Mouse (Mus musculus): ENCODE measurements around the gene Foxo6.

Gene Foxo6

DNA sequence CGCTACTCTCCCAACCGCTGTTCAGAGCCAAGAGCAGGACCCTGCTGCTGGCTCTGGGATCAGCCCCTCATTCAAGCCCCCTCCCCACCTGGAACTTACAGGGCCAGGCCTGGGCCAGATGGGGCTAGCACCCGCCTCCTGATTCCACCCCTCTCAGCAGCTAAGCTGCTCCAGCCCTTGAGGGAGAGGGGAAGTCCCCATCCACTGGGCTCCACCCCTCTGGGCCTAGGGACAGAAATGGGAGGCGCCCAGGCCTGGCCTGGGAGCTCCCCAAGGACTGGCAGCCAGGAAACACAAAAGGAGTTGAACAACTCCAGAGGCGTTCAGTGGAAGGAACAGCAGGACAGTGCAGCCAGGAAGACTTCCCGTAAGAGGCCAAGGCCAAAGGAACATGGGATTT lies 4.0 kb downstream of the Foxo6 start:
- DNase-seq = peak; percentile 17

DNA sequence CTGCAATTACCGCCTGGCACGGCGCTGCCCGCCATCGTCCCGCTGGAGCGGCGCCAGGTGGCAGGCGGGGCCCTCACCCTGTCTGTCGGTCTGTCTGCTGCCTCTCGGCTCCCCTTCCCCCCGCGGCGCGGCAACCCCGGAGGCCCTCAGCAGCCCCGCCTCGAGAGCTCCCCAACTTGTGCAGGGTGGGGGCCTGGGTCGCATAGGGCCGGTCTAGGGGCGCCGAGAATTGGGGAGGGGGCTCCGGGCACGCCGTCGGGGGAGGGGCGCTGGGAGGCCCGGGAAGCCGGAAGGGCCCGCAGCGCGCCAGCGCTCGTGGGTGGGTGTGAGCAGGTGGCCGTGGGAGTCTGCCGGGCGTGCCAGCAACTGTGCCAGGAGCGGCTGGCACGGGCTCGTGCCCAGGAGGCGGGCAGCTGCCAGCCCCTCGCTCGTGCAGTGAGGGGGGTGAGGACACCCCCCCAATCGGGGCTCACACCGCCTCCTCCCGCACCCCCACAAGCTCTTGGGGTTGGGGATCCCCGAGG lies 4.5 kb downstream of the Foxo6 start:
- peak; percentile 51 for DNase-seq

- DNase-seq = no peak
These were observed 6.1 kb downstream of the Foxo6 start for GRCm38 (mm10) chr4:120281011-120281410.

GRCm38 (mm10) chr4:120280432-120280831 lies 6.7 kb downstream of the Foxo6 start:
- no peak for DNase-seq

GRCm38 (mm10) chr4:120277255-120277928 lies 9.8 kb downstream of the Foxo6 start:
- DNase-seq = no peak

DNA sequence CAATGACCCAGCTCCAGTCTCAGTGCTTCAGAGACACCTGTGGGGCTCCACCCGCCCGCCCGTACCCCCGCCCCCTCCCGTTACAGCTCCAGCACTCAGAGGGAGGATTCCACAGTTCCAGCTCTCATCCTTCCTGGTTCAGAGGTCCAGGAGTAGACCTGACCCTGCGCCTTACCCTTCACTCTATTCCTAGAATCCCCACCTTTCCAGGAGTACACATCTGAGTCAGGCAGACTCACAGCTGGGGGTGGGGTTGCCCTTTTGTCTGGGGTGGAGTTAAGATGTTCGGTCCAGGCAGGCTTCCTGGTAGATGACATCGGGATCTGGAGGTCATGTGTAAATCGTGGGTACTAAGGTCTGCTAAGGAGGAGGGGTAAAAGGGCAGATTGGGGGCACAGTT lies 11.7 kb downstream of the Foxo6 start:
- no peak for DNase-seq

- no peak for DNase-seq
These were observed 13.6 kb downstream of the Foxo6 start for GRCm38 (mm10) chr4:120273594-120273993.

DNA sequence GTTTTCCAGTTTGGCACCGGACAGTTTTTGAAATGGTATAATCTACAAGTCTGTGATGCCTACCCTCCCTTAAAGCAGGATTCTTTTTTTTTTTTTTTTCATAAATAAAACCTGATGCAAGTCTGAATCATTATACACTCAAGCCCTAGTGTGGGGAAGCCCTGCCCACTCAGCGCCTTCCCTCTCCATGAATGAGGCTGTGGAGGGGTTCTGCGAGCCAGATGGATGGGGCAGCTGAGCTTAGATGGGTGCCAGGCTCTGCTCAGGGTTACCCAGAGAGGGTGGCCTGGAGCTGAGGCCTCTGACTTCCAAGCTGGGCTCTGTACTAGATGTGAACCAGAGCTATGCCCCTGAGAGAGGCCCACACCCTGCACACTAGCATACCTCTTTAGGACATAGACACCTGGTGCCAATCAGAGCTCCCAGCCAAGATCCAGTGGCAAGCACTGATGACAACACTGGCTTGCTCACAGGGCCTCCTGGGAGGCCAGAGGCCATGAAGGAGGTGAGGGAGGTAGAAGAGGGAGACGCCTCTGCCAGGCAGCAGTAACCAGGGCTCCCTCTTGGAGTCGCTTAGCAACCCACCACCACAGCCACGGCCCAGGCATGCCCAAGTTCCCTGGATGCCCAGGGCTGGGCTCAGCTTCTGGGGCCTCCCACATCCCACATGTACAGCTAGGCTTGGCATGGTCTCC lies 15.1 kb downstream of the Foxo6 start:
- DNase-seq = no peak

DNA sequence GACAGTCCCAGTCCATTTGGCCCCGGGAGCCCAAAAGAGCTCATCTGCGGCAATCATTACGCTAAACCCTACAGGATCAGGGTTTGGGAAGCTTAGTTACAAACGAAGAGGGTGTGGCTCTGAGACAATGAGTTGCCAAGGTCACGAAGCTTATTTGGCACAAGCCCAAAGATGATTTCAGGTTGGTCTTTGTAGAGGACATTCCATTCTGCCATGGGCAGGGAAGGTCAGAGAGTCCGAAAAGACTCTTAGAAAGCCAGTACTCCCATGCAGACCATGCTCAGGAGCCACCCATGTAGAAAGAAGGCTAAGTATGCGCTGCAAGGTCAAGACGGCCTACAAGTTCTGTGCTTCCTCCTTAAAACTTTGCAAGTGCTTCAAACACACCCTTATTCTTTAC lies 15.9 kb downstream of the Foxo6 start:
- no peak for DNase-seq

DNA sequence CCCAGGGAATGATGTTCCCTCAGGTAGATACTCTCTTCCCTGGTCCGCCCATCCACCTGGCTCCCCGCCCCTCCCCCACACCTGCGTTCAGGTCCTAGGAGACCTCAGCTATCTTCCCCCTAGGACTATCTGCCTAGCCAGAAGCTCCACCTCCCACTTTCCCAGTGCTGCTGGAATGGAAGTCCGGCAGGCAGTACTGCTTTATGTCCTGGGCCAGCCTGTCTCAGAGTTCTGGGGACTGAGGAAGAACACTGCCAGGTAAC lies 16.3 kb downstream of the Foxo6 start:
- no peak for DNase-seq

DNA sequence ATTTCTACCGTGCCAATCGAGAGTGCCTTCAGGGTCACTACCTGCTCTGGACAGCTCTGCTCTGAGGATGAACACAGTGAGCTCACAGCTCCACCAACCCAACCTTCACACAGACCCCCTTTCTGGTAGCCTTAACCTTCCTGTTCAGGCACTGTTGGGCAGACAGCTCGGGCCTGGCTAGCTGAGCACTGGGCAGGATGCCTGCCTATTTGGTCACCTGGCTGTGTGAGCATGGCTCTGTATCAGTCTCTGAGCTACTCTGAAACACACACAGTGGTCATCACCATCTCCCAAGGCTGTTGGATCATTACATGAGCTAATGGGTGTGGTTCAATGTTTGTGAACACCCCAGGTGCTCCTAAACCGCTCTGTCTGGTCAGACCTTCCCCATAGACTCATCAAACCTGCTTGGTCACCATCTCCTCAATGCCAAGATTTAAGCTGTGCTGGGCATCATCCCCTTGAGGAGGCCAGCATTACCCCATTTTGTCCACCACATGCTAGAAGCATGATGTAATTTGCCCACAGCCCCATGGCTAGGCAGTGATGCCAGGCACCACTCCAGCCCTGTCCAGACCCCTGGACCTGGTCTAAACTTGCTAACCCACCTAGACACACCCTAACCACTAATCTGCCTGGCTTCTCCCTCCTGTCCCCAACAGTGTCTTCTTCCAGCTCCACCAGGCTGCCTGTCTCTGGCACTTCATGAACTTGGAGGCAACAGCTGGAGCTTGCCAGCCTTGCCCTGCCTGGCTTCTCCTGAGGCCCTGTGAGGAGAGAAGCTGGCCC lies 16.8 kb downstream of the Foxo6 start:
- no peak for DNase-seq

- DNase-seq = no peak
These were observed 17.7 kb downstream of the Foxo6 start for GRCm38 (mm10) chr4:120269426-120269825.

GRCm38 (mm10) chr4:120268214-120269061 lies 18.7 kb downstream of the Foxo6 start:
- no peak for DNase-seq

GRCm38 (mm10) chr4:120267683-120268082 lies 19.5 kb downstream of the Foxo6 start:
- DNase-seq = no peak

DNA sequence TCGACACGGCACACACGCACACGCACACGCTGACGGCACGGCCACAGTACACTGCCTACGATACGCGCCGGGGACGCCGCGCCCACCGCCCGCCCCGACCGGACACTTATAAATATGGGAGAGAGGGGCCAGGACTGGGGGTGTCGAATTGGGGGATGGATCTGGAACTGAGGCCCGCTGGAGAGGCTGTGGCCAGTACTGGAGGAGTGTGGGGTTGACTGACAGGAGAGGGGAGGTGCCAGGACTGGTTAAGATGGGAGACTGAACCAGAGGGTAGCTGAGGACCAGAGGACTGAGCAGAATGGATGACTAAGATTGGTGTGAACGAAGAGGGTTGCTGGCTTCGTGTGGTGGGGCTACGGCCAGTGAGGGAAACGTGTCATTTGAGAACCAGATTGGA lies 20.0 kb downstream of the Foxo6 start:
- no peak for DNase-seq

GRCm38 (mm10) chr4:120264105-120264504 lies 23.0 kb downstream of the Foxo6 start:
- DNase-seq = no peak

DNA sequence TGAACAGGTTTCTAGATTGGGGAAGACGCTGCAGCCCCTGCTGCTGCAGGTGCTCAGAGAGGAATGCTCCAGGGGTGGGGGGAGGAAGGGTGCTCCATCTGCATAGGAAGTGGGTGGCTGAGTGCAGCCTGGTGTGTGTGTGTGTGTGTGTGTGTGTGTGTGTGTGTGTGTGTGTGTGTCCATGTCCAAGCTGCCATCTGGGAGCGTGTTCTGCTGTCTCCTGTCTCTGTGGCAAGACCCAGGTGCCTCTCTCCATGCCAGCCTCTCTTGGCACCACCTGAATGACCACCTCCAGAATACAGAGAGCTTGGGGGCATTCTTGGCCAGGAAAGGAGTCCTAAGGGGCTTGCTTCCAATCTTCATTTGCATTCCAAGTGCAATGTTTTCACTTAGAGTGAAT lies 24.4 kb downstream of the Foxo6 start:
- DNase-seq = no peak

DNA sequence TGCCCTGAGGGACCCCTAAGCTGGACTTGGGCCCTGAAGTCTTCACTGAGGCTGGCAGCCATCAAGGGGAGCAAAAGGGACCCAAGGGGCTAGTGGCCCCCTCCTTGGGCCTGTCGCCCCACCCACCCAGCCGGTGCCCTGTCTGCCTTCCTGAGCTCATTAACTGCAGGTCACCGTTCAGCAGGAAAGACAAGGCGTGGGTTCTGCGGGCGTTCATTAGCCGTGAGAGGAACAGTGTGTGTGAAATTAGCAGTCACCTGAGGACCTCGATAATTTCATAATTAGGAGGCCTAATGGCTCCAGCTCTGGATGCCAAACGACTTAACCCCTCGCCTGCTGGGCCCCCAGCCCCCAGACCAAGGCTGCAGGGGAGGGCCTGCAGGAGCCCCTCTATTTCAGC lies 24.9 kb downstream of the Foxo6 start:
- DNase-seq = no peak

GRCm38 (mm10) chr4:120259356-120260181 lies 27.6 kb downstream of the Foxo6 start:
- no peak for DNase-seq

DNA sequence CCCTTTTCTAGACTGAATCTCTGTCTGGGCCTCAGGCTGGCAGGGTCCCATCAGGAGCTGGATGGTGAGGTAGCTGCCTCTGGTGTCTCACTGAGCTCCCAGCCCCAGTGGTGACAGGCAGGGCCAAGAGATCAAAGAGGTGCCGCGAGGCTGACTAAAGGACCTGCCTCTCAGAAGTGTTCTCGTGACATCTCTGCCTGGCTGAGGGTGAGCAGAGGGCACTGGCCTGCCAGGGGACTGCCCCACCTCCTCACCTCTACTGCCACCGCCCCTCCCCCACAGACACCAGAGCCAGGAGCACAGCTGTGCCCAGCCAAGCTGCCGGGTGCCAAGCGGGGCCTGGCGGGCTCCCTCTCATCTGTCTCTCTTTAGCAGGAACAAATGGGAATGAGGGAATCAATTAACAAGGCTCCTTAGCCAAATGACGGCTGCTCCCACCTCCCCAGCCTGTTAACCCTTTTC lies 38.3 kb downstream of the Foxo6 start:
- DNase-seq = no peak

GRCm38 (mm10) chr4:120247412-120247811 lies 39.7 kb downstream of the Foxo6 start:
- DNase-seq = no peak

DNA sequence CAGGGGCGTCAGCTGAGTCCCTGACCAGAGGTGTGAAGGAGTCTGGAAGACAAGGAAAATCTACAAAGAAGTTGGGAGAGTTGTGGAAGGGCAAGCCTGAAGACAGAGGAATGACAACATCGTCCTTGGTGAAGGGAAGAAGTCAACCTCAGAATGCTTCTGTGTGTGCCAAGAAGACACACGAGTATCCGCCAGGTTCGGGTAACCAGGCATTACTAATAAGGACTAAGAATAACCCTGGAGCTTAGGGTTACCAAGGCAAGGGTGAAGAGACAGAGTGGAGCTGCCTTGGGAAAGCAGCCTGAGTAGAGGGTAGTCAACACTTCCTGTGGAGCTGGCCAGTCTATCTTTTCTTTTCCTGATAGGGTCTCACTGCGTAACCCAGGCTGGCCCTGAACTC lies 41.1 kb downstream of the Foxo6 start:
- no peak for DNase-seq

Data from thymus, postnatal 14 days (tissue).